19 mouse cellular contexts compared by ENCODE assay signal in genomic region chr2:70463606-70464005, GRCm38 (mm10). TPM values are rescaled to one million over a fixed set of nuclear protein-coding genes. Genes with fewer than 3 reads are reported as not detected.
"Had no signal": no experiment of that assay in that cellular context is flagged by ENCODE, and none has a peak within 500 bp of the region (broad histone marks: within the 10 kb centered on the region; RNA-seq: fewer than 3 reads in every experiment).

No protein-coding gene starts in this region.

- H3K4me1 ChIP-seq: neural tube, embryonic 13.5 days; neural tube, embryonic 15.5 days; stomach, embryonic 15.5 days had no signal

- H3K4me3 ChIP-seq: neural tube, embryonic 13.5 days; neural tube, embryonic 15.5 days; stomach, embryonic 15.5 days had no signal

- H3K27ac ChIP-seq: neural tube, embryonic 13.5 days; neural tube, embryonic 15.5 days; stomach, embryonic 15.5 days; stomach, postnatal 0 days had no signal

- DNase-seq: retina, postnatal 1 day; right cerebral cortex, adult 18-20 months; right cerebral cortex, postnatal 14 days; right cerebral cortex, postnatal 4 days; spleen, adult 18-20 months; thymus, adult 18-20 months; thymus, adult 2 months; thymus, postnatal 14 days; thymus, postnatal 25 days; thymus, postnatal 36 days; thymus, postnatal 4 days had no signal

- H3K4me2 ChIP-seq: neural tube, embryonic 13.5 days; neural tube, embryonic 15.5 days; stomach, embryonic 15.5 days had no signal

- H3K9ac ChIP-seq: neural tube, embryonic 13.5 days; neural tube, embryonic 15.5 days; stomach, embryonic 15.5 days had no signal

- H3K27me3 ChIP-seq: stomach, embryonic 15.5 days had no signal

- H3K9me3 ChIP-seq: neural tube, embryonic 13.5 days; neural tube, embryonic 15.5 days; stomach, embryonic 15.5 days had no signal

- H3K36me3 ChIP-seq: neural tube, embryonic 13.5 days; neural tube, embryonic 15.5 days; stomach, embryonic 15.5 days had no signal

RNA-seq across cellular contexts. Expression of gene Sp5, which starts 11.1 kb away (rescaled TPM):
- total RNA-seq: neutrophil, adult 5-6 weeks had no signal
- polyA plus RNA-seq: spleen, adult 2 months; testis, adult 2 months; thymus, postnatal 0 days had no signal

RNA-seq across cellular contexts. Expression of gene Erich2, which starts 45.0 kb away (rescaled TPM):
- total RNA-seq: neutrophil, adult 5-6 weeks had no signal
